Mouse (Mus musculus): ENCODE measurements around the gene Hsph1.

The Hsph1 gene

DNA sequence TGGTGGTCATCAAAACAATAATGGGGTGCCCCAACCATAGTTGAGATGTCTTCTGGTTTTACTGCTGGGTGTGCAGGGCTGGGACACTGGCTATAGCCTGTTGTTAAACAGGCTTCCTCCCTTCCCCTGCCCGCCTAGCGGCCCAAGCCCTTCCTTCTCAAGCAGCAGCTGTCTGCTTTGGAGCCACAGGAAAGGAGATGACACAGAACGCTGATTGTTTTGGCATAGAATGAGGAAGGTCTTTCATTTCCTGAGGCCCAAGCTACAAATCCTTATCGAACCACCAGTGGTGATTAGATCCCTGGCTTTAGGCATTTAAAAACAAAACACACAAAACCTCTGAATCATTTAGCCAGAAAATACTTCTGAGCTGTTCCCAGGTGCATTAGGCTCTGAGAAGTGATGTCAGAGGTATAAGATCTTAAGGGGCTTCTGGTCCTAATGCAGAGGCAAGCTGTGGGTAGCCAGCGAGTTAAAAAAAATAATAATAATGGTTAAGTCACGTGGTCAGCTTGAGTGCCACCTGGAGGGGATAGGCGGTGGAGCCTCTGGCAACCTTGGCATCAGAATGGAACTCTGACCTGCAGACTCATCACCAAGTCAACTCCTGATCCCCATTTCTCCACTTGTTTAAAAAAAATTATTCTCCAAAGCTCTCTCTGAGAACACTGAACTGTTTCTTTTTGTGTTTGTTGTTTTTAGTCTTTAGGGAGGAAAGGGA is 47.2 kb downstream of the Hsph1 start:
- in situ Hi-C loops (cut with MseI, MboI): no loop called here

- in situ Hi-C loops (cut with MseI, MboI): no loop called here
Measured at GRCm38 (mm10) chr5:149587327-149587895, 48.8 kb downstream of the Hsph1 start.

DNA sequence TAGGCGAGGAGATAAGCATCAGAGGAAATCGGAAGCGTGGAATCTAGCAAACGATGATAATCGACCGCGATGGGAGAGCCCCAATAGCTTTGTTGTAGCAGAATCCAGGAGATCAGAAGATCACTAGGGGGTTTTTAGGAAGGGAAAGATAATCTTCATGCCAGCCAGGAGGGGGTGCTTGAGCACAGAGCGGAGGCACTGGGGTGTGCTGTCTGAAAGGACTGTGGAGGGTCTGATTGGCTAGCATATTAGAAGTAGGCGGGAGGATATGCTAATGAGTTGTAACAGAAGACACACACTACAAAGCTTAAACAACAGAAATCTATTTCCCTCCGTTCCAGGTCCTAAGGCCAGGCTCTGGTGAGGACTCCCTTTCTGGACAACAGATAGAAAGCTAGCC is 50.3 kb downstream of the Hsph1 start:
- in situ Hi-C loops (cut with MseI, MboI): no loop called here

GRCm38 (mm10) chr5:149585231-149585630 is 50.9 kb downstream of the Hsph1 start:
- in situ Hi-C loops (cut with MseI, MboI): no loop called here

- in situ Hi-C loops (cut with MseI, MboI): no loop called here
Measured at GRCm38 (mm10) chr5:149584154-149584655, 52.0 kb downstream of the Hsph1 start.

- in situ Hi-C loops (cut with MseI, MboI): no loop called here
Measured at GRCm38 (mm10) chr5:149583507-149583906, 52.7 kb downstream of the Hsph1 start.

DNA sequence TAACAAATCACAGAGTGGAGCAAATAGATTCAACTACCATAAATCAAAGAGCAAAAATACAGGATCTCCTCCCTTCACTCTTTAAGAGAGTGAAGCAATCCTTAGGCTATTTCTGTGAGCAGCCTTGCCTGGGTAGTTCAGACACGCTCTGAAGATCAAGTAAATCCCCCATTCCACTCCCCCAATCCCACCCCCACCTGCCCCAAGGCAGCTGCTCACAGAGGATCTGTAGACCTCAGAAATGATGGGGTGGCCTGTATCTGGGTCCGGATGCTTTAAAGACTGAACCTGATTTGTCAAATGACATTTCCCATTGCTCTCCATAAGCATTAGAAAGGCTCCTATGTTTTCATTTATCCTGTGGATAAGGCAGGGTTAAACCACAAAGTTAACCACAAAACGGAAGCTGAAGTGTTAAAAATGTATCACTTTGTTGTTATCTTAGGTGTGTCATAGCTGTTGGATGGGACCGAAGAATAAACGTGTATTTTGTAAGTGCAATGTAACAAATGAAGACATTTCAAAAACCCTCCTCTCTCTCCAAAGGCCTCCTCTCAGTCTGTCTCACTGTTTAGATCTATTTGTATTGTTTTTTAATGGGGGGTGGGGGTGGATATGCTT is 53.4 kb downstream of the Hsph1 start:
- in situ Hi-C loops (cut with MseI, MboI): no loop called here

GRCm38 (mm10) chr5:149577449-149577848 is 58.7 kb downstream of the Hsph1 start:
- in situ Hi-C loops (cut with MseI, MboI): no loop called here

- in situ Hi-C loops (cut with MseI, MboI): no loop called here
Measured at GRCm38 (mm10) chr5:149576977-149577376, 59.2 kb downstream of the Hsph1 start.

DNA sequence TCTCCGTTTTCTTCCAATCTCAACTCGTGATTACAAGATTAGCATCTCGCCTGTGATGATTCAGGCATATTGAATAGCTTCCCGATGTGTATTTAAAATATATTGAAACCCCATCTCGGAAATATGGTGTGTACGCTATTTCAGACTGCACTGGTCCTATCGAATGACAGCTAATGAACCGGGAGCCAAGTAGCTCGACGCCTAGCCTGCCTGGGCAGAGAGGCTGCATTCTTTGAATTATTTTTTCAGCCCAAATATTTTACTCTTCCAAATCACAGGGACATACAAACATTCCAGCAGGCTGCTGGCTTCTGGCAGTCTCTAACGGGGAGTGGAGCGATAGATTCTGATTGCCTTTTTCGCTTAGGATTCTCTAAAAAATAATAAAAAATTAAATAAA is 67.2 kb downstream of the Hsph1 start:
- in situ Hi-C loops (cut with MseI, MboI): no loop called here

- in situ Hi-C loops (cut with MseI, MboI): no loop called here
Measured at GRCm38 (mm10) chr5:149566957-149567356, 69.2 kb downstream of the Hsph1 start.

- in situ Hi-C loops (cut with MseI, MboI): no loop called here
Measured at GRCm38 (mm10) chr5:149566026-149566425, 70.2 kb downstream of the Hsph1 start.

Data from mouse trophoblast stem cell (cell line).